Mouse (Mus musculus) kidney, adult 2 months (tissue): ENCODE measurements around the gene Macrod2. TPM values are rescaled to one million over a fixed set of nuclear protein-coding genes. Genes with fewer than 3 reads are reported as not detected.

Source experiments
- DNase-seq: peaks from one replicate; pipeline ENCODE4 v3.0.0; 2021
- H3K27ac ChIP-seq: fragments of 200-500 bp; 2 replicates; pipeline ENCODE4 v1.5.1; 2012; ENCODE audit warnings: low read depth, low read length, control low read depth, inconsistent platforms; ENCODE audit not compliant: insufficient read depth
- H3K27me3 ChIP-seq: fragments of 200-500 bp; replicated peaks from 2 replicates; pipeline ENCODE4 v1.6.1; 2012; ENCODE audit warnings: mild to moderate bottlenecking, moderate library complexity, low read length, inconsistent platforms; ENCODE audit not compliant: control insufficient read depth, insufficient read depth
- H3K36me3 ChIP-seq: fragments of 200-500 bp; 2 replicates; pipeline ENCODE4 v1.6.1; 2012; ENCODE audit warnings: mild to moderate bottlenecking, moderate library complexity, low read length, inconsistent platforms; ENCODE audit not compliant: control insufficient read depth, insufficient read depth
- H3K4me1 ChIP-seq: fragments of 200-500 bp; 2 replicates; pipeline ENCODE4 v1.6.1; 2011; ENCODE audit warnings: low read length; ENCODE audit not compliant: control insufficient read depth, insufficient read depth
- H3K4me3 ChIP-seq: fragments of 200-500 bp; 2 replicates; pipeline ENCODE4 v1.5.1; 2011; ENCODE audit warnings: mild to moderate bottlenecking, low read depth, low read length, control low read depth; ENCODE audit not compliant: insufficient read depth
- CTCF ChIP-seq: fragments of 200-500 bp; conservative IDR thresholded peaks from 2 replicates; pipeline ENCODE4 v1.5.1; 2011; ENCODE audit warnings: low read depth, mild to moderate bottlenecking, control low read depth, low read length, moderate library complexity, mixed read lengths; ENCODE audit not compliant: insufficient read depth, insufficient read length
- POLR2A ChIP-seq: fragments of 200-500 bp; IDR thresholded peaks from one replicate; pipeline ENCODE4 v1.6.1; 2011; ENCODE audit warnings: low read depth, low read length, control low read depth
- WGBS: fragments of 180-500 bp; shearing (Covaris S2); methylation state at CpG from one replicate; pipeline ENCODE4 v1.1.7; 2018; 5-methylcytosine and 5-hydroxymethylcytosine counted together
- polyA plus RNA-seq: library from polyadenylated mRNA; depleted of rRNA; stranded (reverse); fragments of >200 nt; gene quantifications from 2 replicates; pipeline ENCODE4 v1.2.3, GENCODE M21; 2012

Macrod2 gene
- polyA plus RNA-seq, 1 experiment = 9.8 TPM

- no peak overlapping the region for H3K27ac ChIP-seq
- H3K36me3 ChIP-seq = no peaks in the 10 kb centered on the region
- H3K4me1 ChIP-seq = no peaks in the 10 kb centered on the region
- TF ChIP-seq CTCF (no peak), POLR2A (no peak)
- H3K27me3 ChIP-seq = no peaks in the 10 kb centered on the region
- DNase-seq = no peak
- no peak overlapping the region for H3K4me3 ChIP-seq
- WGBS = 43% methylated on average over 5 of the region's 5 CpGs
Observed at GRCm38 (mm10) chr2:140662673-140663072, 267.6 kb downstream of the Macrod2 start.

- no peak overlapping the region for H3K27ac ChIP-seq
- TF ChIP-seq POLR2A = no peak
- no peak for TF ChIP-seq CTCF
- DNase-seq = no peak
- no peaks in the 10 kb centered on the region for H3K4me1 ChIP-seq
- 91% methylated on average over 4 of the region's 4 CpGs for WGBS
- H3K27me3 ChIP-seq = no peaks in the 10 kb centered on the region
- H3K36me3 ChIP-seq = no peaks in the 10 kb centered on the region
- no peak overlapping the region for H3K4me3 ChIP-seq
Observed at GRCm38 (mm10) chr2:140664381-140664780, 269.3 kb downstream of the Macrod2 start.

- no peak overlapping the region; the same call in 1 of the 2 replicates for H3K4me3 ChIP-seq
- no peaks in the 10 kb centered on the region for H3K36me3 ChIP-seq
- TF ChIP-seq POLR2A (no peak), CTCF (no peak)
- 57% methylated on average over 7 of the region's 7 CpGs for WGBS
- no peaks in the 10 kb centered on the region for H3K4me1 ChIP-seq
- H3K27ac ChIP-seq = no peak overlapping the region
- DNase-seq = no peak
- no peaks in the 10 kb centered on the region for H3K27me3 ChIP-seq
Observed at GRCm38 (mm10) chr2:140666846-140667245, 271.7 kb downstream of the Macrod2 start.

- no peak overlapping the region for H3K27ac ChIP-seq
- TF ChIP-seq CTCF = no peak
- TF ChIP-seq POLR2A = no peak
- WGBS = 74% methylated on average over 13 of the region's 13 CpGs
- no peaks in the 10 kb centered on the region for H3K27me3 ChIP-seq
- H3K4me3 ChIP-seq = no peak overlapping the region
- no peaks in the 10 kb centered on the region for H3K4me1 ChIP-seq
- no peak for DNase-seq
- H3K36me3 ChIP-seq = no peaks in the 10 kb centered on the region
Observed at GRCm38 (mm10) chr2:140667261-140668047, 272.3 kb downstream of the Macrod2 start.

- 9% methylated on average over 8 of the region's 8 CpGs for WGBS
- no peaks in the 10 kb centered on the region for H3K36me3 ChIP-seq
- no peaks in the 10 kb centered on the region for H3K4me1 ChIP-seq
- no peak overlapping the region for H3K27ac ChIP-seq
- TF ChIP-seq POLR2A (no peak), CTCF (peak; percentile 62)
- peak; percentile 76 for DNase-seq
- no peaks in the 10 kb centered on the region for H3K27me3 ChIP-seq
- H3K4me3 ChIP-seq = no peak overlapping the region; the same call in 1 of the 2 replicates
Observed at GRCm38 (mm10) chr2:140668311-140668710, 273.2 kb downstream of the Macrod2 start.

- TF ChIP-seq POLR2A (no peak), CTCF (no peak)
- H3K27me3 ChIP-seq = no peaks in the 10 kb centered on the region
- no peak for DNase-seq
- H3K36me3 ChIP-seq = no peaks in the 10 kb centered on the region
- H3K4me1 ChIP-seq = no peaks in the 10 kb centered on the region
- H3K4me3 ChIP-seq = peak overlapping the region; percentile 11; the same call in 1 of the 2 replicates
- 57% methylated on average over 2 of the region's 2 CpGs for WGBS
- no peak overlapping the region for H3K27ac ChIP-seq
Observed at GRCm38 (mm10) chr2:140669081-140669480, 274.0 kb downstream of the Macrod2 start.

- TF ChIP-seq POLR2A (no peak), CTCF (no peak)
- DNase-seq = no peak
- H3K4me1 ChIP-seq = no peaks in the 10 kb centered on the region
- H3K36me3 ChIP-seq = no peaks in the 10 kb centered on the region
- no peak overlapping the region for H3K4me3 ChIP-seq
- H3K27me3 ChIP-seq = no peaks in the 10 kb centered on the region
- 78% methylated on average over 2 of the region's 2 CpGs for WGBS
- H3K27ac ChIP-seq = no peak overlapping the region
Observed at GRCm38 (mm10) chr2:140669786-140670185, 274.7 kb downstream of the Macrod2 start.
